Mouse (Mus musculus) heart, embryonic 14.5 days (tissue): ENCODE data around the gene Hoxc4. TPM values are rescaled to one million over a fixed set of nuclear protein-coding genes. Genes with fewer than 3 reads are reported as not detected.

Experiments
- ATAC-seq: fragments of 200-750 bp; cut with Nextera tagmentation; 2 replicates; pipeline ENCODE4 v1.8.0; 2017; ENCODE audit warnings: low read depth, moderate TSS enrichment; ENCODE audit not compliant: insufficient number of reproducible peaks, insufficient read depth, low FRiP score
- H3K27ac ChIP-seq, 2 experiments: fragments of 200-500 bp in 1 of 2; fragments of 300-500 bp in 1 of 2; sonication (generic) in 1 of 2; replicated peaks in 1 of 2; 2 replicates each; pipeline ENCODE4 v1.5.1; 2012 to 2014; ENCODE audit warnings: low read depth in 2 of 2, low read length in 2 of 2, control low read depth in 1 of 2, mild to moderate bottlenecking in 1 of 2, mixed read lengths in 1 of 2; ENCODE audit not compliant: control insufficient read depth in 1 of 2, insufficient read depth in 1 of 2
- H3K27me3 ChIP-seq: fragments of 300-500 bp; sonication (generic); 2 replicates; pipeline ENCODE4 v1.6.1; 2014; ENCODE audit warnings: mild to moderate bottlenecking, low read length, control low read depth; ENCODE audit not compliant: control insufficient read depth, insufficient read depth
- H3K36me3 ChIP-seq: fragments of 300-500 bp; sonication (generic); 2 replicates; pipeline ENCODE4 v1.6.1; 2014; ENCODE audit warnings: mild to moderate bottlenecking, control low read depth, low read length, mixed read lengths; ENCODE audit not compliant: control insufficient read depth, insufficient read depth
- H3K4me1 ChIP-seq, 2 experiments: fragments of 200-500 bp in 1 of 2; fragments of 300-500 bp in 1 of 2; sonication (generic) in 1 of 2; 2 replicates each; pipeline ENCODE4 v1.6.1; 2012 to 2014; ENCODE audit warnings: low read length in 2 of 2, control low read depth in 1 of 2, mixed read lengths in 1 of 2; ENCODE audit not compliant: control insufficient read depth in 2 of 2, insufficient read depth in 2 of 2
- H3K4me2 ChIP-seq: fragments of 300-500 bp; sonication (generic); 2 replicates; pipeline ENCODE4 v1.6.1; 2014; ENCODE audit warnings: mild to moderate bottlenecking, low read length
- H3K4me3 ChIP-seq, 2 experiments: fragments of 200-500 bp in 1 of 2; fragments of 300-500 bp in 1 of 2; sonication (generic) in 1 of 2; 2 replicates each; pipeline ENCODE4 v1.5.1; 2012 to 2014; ENCODE audit warnings: low read length in 2 of 2, mild to moderate bottlenecking in 2 of 2, control low read depth in 1 of 2, low read depth in 1 of 2, moderate library complexity in 1 of 2; ENCODE audit not compliant: control insufficient read depth in 1 of 2, insufficient read depth in 1 of 2
- H3K9ac ChIP-seq: fragments of 300-500 bp; sonication (generic); 2 replicates; pipeline ENCODE4 v1.6.1; 2014; ENCODE audit warnings: mild to moderate bottlenecking, low read length
- H3K9me3 ChIP-seq: fragments of 300-500 bp; sonication (generic); 2 replicates; pipeline ENCODE4 v1.6.1; 2016; ENCODE audit warnings: low read length, control low read depth; ENCODE audit not compliant: control insufficient read depth
- WGBS: fragments of 180-500 bp; shearing (Covaris S2); extraction: QIAGEN DNeasy Blood & Tissue Kit; methylation state at CpG from one replicate; pipeline ENCODE4 v1.1.7; 2014; 5-methylcytosine and 5-hydroxymethylcytosine counted together
- polyA plus RNA-seq: library from polyadenylated mRNA; unstranded; fragments of >200 nt; fragmentation: Nextera tagmentation; extraction: Ambion mirVana; gene quantifications from 2 replicates; pipeline ENCODE4 v1.2.1, GENCODE M21; 2014

Gene Hoxc4
- polyA plus RNA-seq: 0.30 TPM in 1 of 2 replicates, not detected in the other

DNA sequence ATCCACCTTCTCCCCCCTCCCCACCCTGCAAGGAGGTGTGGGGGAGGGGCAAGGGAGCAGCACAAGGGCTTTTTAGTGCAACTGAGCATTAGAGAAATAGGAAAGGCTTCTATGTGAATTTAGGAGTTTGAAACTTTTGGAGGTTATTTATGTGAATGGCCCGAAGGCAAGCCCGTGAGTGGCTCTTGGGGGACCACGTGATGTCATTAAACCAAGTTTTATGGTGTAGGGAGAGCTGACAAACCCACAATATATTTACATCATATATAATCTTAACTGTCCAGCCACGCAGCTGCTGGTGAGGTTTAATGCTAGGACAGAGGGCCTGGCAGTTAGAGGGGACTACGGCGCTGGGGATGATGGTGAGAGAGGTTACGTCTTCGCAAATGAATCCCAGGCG lies at the start of gene Hoxc4:
Hoxc4 (plus strand) TSS at position 299 of the 400 bp plus-strand sequence.
- Histone ChIP-seq H3K27ac (no peak within 1 kb of the TSS), H3K9me3 (no peaks in the 10 kb centered on the region), H3K4me2 (no peak within 1 kb of the TSS), H3K4me3 (no peak within 1 kb of the TSS), H3K36me3 (no peaks in the 10 kb centered on the region), H3K9ac (no peak within 1 kb of the TSS), H3K27me3 (peaks cover 100% of the 10 kb centered on the region), H3K4me1 (0 out of 4 replicates have a peak, but pooled peaks cover 0 to 4% of the 10 kb centered on the region in 2 experiments)
- ATAC-seq: no peak
- WGBS: 10% methylated on average over 9 of the region's 9 CpGs

DNA sequence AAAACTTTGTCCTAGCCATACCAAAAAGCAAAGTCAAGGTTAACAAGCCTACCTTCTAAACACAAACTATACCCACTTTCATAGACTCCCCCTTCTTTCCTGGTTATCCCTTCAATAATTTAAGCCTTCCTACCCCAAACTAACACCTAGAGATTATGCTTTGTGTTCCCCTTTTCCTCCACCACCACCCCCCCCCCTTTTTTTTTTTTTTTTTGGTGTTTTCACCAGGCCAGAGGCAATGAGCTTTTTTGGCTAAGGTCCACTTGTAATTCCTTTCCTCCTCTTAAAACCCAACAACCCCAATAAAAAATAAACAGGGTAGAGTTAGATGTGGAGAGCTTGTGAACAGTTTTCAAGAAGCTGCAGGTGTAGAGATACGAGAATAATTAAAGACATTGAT lies 49.4 kb upstream of the Hoxc4 start:
- H3K4me2 ChIP-seq: no peak overlapping the region
- WGBS: 26% methylated on average over 1 of the region's 1 CpGs

GRCm38 (mm10) chr15:102970740-102971139 lies 48.0 kb upstream of the Hoxc4 start:
- no peak overlapping the region for H3K4me2 ChIP-seq
- H3K27me3 ChIP-seq: peaks cover 99% of the 10 kb centered on the region
- H3K4me3 ChIP-seq: no peak overlapping the region
- H3K36me3 ChIP-seq: no peaks in the 10 kb centered on the region
- H3K9me3 ChIP-seq: no peaks in the 10 kb centered on the region
- no peak for ATAC-seq
- H3K9ac ChIP-seq: no peak overlapping the region
- no peak overlapping the region for H3K27ac ChIP-seq
- H3K4me1 ChIP-seq: no peaks in the 10 kb centered on the region; a peak in 1 of 4 replicates
- 1% methylated on average over 12 of the region's 12 CpGs for WGBS

More for the DNA sequence above, 49.4 kb upstream of the Hoxc4 start:
- Histone ChIP-seq H3K9me3 (no peaks in the 10 kb centered on the region), H3K4me1 (no peaks in the 10 kb centered on the region; a peak in 1 of 4 replicates), H3K9ac (no peak overlapping the region), H3K27me3 (peaks cover 99% of the 10 kb centered on the region), H3K4me3 (no peak overlapping the region), H3K27ac (no peak overlapping the region), H3K36me3 (no peaks in the 10 kb centered on the region)
- no peak for ATAC-seq

DNA sequence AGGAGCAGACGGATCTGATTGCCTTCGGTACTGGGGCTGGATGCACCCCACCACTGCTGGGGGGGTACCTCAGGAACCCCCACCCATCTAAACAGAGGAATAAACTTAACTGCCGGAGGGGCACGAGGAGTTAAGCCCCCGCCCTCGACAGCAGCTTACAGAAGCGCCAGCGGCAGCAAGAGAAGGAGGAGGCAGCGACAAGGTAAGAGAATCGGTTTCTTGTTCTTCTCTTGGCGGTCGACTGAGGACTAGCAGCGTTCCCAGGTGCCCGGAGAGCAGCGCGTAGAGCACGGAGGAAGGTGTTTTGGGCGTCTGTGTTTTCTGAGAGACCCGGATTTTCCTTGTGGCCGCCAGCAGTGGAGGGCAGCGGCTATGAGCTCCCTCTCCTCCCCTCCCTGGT lies 46.5 kb upstream of the Hoxc4 start:
- H3K4me1 ChIP-seq: no peaks in the 10 kb centered on the region; a peak in 1 of 4 replicates
- H3K4me2 ChIP-seq: no peak overlapping the region
- under 1% methylated on average over 21 of the region's 21 CpGs for WGBS
- H3K9ac ChIP-seq: no peak overlapping the region
- H3K36me3 ChIP-seq: no peaks in the 10 kb centered on the region
- H3K4me3 ChIP-seq: no peak overlapping the region
- no peak for ATAC-seq
- peaks cover 99% of the 10 kb centered on the region for H3K27me3 ChIP-seq
- no peaks in the 10 kb centered on the region for H3K9me3 ChIP-seq
- H3K27ac ChIP-seq: no peak overlapping the region

DNA sequence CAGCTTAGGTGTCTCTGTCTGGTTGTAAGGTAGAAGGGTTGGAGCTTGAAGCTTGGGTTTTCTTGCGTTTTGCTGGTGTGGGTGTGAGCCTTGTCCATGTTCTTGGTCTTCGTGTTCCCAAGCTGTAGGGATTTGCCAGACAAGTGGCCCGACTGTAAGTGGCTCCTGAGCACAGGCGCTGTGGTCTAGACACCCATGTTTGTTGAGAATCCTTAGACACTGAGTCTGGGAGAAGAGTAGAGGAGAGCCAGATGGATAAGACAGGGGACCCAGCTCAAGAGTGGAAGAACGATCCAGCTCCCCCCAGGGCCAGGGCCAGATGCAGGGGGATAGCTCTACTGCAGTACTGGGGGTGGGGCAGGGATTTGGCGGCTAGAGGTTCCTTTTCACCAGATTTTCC lies 46.0 kb upstream of the Hoxc4 start:
- Histone ChIP-seq H3K27me3 (peaks cover 99% of the 10 kb centered on the region), H3K4me3 (no peak overlapping the region), H3K27ac (no peak overlapping the region), H3K9ac (no peak overlapping the region), H3K4me2 (no peak overlapping the region), H3K9me3 (no peaks in the 10 kb centered on the region), H3K4me1 (no peaks in the 10 kb centered on the region; a peak in 1 of 4 replicates), H3K36me3 (no peaks in the 10 kb centered on the region)
- no peak for ATAC-seq
- 2% methylated on average over 6 of the region's 6 CpGs for WGBS

GRCm38 (mm10) chr15:102975034-102975433 lies 43.7 kb upstream of the Hoxc4 start:
- no peaks in the 10 kb centered on the region; a peak in 1 of 4 replicates for H3K4me1 ChIP-seq
- no peaks in the 10 kb centered on the region for H3K36me3 ChIP-seq
- no peak overlapping the region for H3K27ac ChIP-seq
- no peak overlapping the region for H3K9ac ChIP-seq
- no peak overlapping the region for H3K4me3 ChIP-seq
- no peak overlapping the region for H3K4me2 ChIP-seq
- no peaks in the 10 kb centered on the region for H3K9me3 ChIP-seq
- no peak for ATAC-seq
- WGBS: 4% methylated on average over 7 of the region's 7 CpGs
- peaks cover 100% of the 10 kb centered on the region for H3K27me3 ChIP-seq

DNA sequence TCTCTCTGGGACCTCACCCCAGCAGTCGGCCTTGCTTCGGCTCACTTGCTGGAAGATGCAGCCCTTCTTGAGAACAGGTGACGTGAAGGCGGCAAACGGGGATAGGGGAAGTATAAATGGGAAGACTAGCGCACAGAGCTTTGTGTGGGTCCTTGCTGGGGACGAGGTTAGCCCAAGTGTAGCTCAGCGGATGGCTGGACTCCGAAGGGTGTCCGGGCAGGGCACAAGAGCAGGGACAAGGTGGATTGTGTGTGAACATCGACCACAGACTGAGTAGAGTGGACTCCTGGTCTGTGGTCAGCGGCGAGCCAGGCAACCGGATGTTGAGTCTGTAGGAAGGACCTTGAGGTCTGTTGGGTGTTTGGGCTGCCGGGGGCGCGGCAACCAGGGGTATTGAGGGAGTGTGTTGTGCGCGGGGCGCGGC lies 43.0 kb upstream of the Hoxc4 start:
- WGBS: 2% methylated on average over 21 of the region's 21 CpGs
- Histone ChIP-seq H3K9me3 (no peaks in the 10 kb centered on the region), H3K9ac (no peak overlapping the region), H3K36me3 (no peaks in the 10 kb centered on the region), H3K4me1 (no peaks in the 10 kb centered on the region; a peak in 1 of 4 replicates), H3K4me3 (no peak overlapping the region), H3K4me2 (no peak overlapping the region), H3K27me3 (peaks cover 100% of the 10 kb centered on the region), H3K27ac (no peak overlapping the region)
- no peak for ATAC-seq

DNA sequence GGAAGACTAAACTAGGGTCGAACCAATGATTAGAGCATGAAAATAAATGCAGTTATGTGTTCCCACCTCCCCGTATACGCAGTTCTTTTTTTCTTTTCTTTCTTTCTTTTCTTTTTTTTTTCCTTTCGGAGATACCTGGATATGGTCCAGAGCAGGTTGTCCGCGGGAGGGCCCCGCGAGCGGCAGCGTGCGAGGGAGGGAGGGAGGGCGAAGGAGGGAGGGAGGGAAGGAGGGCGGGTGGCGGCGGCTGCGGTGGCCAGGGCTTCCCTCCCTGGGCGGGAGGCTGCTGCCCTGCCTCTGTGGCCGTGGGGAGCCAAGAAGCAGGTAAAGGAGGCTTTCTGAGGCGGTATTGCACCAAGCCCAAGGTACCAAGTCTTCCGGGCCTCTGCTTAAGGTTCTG lies 42.6 kb upstream of the Hoxc4 start, which contains the start of gene Hoxc9:
Hoxc9 (plus strand) TSS at position 269 of the 400 bp plus-strand sequence.
- Histone ChIP-seq H3K9me3 (no peaks in the 10 kb centered on the region), H3K4me2 (peak within 1 kb of the TSS; percentile 43), H3K9ac (no peak within 1 kb of the TSS), H3K27me3 (peaks cover 100% of the 10 kb centered on the region), H3K36me3 (no peaks in the 10 kb centered on the region), H3K4me3 (peak within 1 kb of the TSS in 1 of 2 experiments; percentile 28; a peak in 2 of 4 replicates), H3K27ac (no peak within 1 kb of the TSS), H3K4me1 (peaks cover 0 to under 1% of the 10 kb centered on the region in 2 experiments; a peak in 1 of 4 replicates)
- whole genome bisulfite sequencing: 0% methylated on average over 13 of the region's 20 CpGs
- no peak for ATAC-seq
